Comparison of ENCODE assay signal across 10 mouse cellular contexts in the genomic region with DNA sequence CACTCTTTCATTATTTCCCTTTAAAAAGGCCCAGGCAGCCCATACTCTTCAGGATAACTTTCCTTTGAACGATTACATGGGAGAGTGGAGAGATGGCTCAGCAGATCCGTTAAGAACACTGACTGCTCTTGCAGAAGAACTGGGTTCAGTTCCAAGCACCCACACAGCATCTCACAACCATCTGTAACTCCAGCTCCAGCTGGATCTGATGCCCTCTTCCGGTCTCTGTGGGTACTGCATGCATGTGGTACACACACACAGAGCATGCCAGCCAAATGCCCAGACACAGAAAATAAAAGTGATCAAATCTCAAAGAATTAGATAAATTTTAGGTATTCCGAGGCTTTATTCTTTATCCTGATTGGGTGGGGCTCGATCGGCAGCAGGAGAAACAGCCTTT.
DNase-seq lines count a peak whose midpoint lies in the region; ATAC-seq and TF ChIP-seq lines count a peak whose summit lies in the region.
"Had no signal": no experiment of that assay in that cellular context is flagged by ENCODE, and none has a peak within 500 bp of the region (broad histone marks: within the 10 kb centered on the region; RNA-seq: fewer than 3 reads in every experiment).

No protein-coding gene starts in this region.

- no peaks in the 10 kb centered on the region for H3K27me3 ChIP-seq in hindbrain, embryonic 14.5 days (ENCODE audit: control insufficient read depth, insufficient read depth, low read length)
- no peaks in the 10 kb centered on the region for H3K27me3 ChIP-seq in hindbrain, embryonic 12.5 days
- H3K27me3 ChIP-seq in liver, postnatal 0 days (ENCODE audit: insufficient read depth, low read length), result no peaks in the 10 kb centered on the region
- H3K27me3 ChIP-seq: heart, embryonic 12.5 days; midbrain, embryonic 13.5 days had no signal

- no peak overlapping the region for H3K4me3 ChIP-seq in hindbrain, embryonic 14.5 days (replicated peaks; ENCODE audit: low read length)
- no peak overlapping the region for H3K4me3 ChIP-seq in hindbrain, embryonic 12.5 days
- H3K4me3 ChIP-seq in liver, postnatal 0 days (ENCODE audit: low read depth, low read length), result no peak overlapping the region
- H3K4me3 ChIP-seq in cortical plate, adult 2 months (ENCODE audit: insufficient read depth, low read length), result no peak overlapping the region
- H3K4me3 ChIP-seq: heart, embryonic 12.5 days; midbrain, embryonic 13.5 days had no signal

- H3K9ac ChIP-seq in hindbrain, embryonic 14.5 days, result no peak overlapping the region
- H3K9ac ChIP-seq in hindbrain, embryonic 12.5 days, result no peak overlapping the region
- H3K9ac ChIP-seq in liver, postnatal 0 days (replicated peaks), result no peak overlapping the region
- H3K9ac ChIP-seq: heart, embryonic 12.5 days; midbrain, embryonic 13.5 days had no signal

- DNase-seq in hindbrain, embryonic 14.5 days (ENCODE audit: low spot score), result no peak
- DNase-seq in liver, postnatal 0 days, result no peak
- DNase-seq in liver, result no peak
- DNase-seq in ES-CJ7 (ENCODE audit: low read depth, low spot score), result peak; percentile 64
- DNase-seq in c-Kit-positive CD71-positive TER-119-positive erythroid progenitor cells, embryonic 14.5 days (ENCODE audit: low spot score), result no peak
- DNase-seq in heart, adult 18-20 months, result no peak

- peaks cover 61% of the 10 kb centered on the region for H3K36me3 ChIP-seq in hindbrain, embryonic 14.5 days (replicated peaks; ENCODE audit: control insufficient read depth, insufficient read depth)
- H3K36me3 ChIP-seq in hindbrain, embryonic 12.5 days, result peaks cover 61% of the 10 kb centered on the region
- H3K36me3 ChIP-seq in liver, postnatal 0 days (replicated peaks; ENCODE audit: insufficient read depth, low read length), result peaks cover 34% of the 10 kb centered on the region

- TF ChIP-seq POLR2A in cortical plate, adult 2 months (IDR thresholded peaks at IDR 0.05; ENCODE audit: extremely low read depth, insufficient read depth, low read length), result no peak

- peak overlapping the region; percentile 58; the same call in 1 of the 2 replicates for H3K27ac ChIP-seq in hindbrain, embryonic 14.5 days
- no peak overlapping the region for H3K27ac ChIP-seq in hindbrain, embryonic 12.5 days
- H3K27ac ChIP-seq in liver, postnatal 0 days (ENCODE audit: low read depth), result no peak overlapping the region
- no peak overlapping the region for H3K27ac ChIP-seq in cortical plate, adult 2 months (ENCODE audit: insufficient read depth, low read length)

- no peak overlapping the region for H3K4me2 ChIP-seq in hindbrain, embryonic 14.5 days (replicated peaks)
- no peak overlapping the region for H3K4me2 ChIP-seq in hindbrain, embryonic 12.5 days (replicated peaks)
- H3K4me2 ChIP-seq in liver, postnatal 0 days (ENCODE audit: low read depth, low read length), result no peak overlapping the region
- H3K4me2 ChIP-seq: heart, embryonic 12.5 days; midbrain, embryonic 13.5 days had no signal

- TF ChIP-seq CTCF in liver, postnatal 0 days (IDR thresholded peaks at IDR 0.05; ENCODE audit: low read depth), result peak; percentile 32
- TF ChIP-seq CTCF in cortical plate, adult 2 months (IDR thresholded peaks at IDR 0.05; ENCODE audit: extremely low read depth, insufficient read depth, low read length), result 0 out of 2 replicates have a peak, but pooled peaks have one; percentile 10

- no peaks in the 10 kb centered on the region for H3K9me3 ChIP-seq in hindbrain, embryonic 14.5 days (ENCODE audit: control insufficient read depth, low read length)
- H3K9me3 ChIP-seq in hindbrain, embryonic 12.5 days (replicated peaks), result no peaks in the 10 kb centered on the region
- no peaks in the 10 kb centered on the region for H3K9me3 ChIP-seq in liver, postnatal 0 days (ENCODE audit: low read length)
- H3K9me3 ChIP-seq: heart, embryonic 12.5 days; midbrain, embryonic 13.5 days had no signal

- no peak for TF ChIP-seq EP300 in liver, postnatal 0 days (IDR thresholded peaks at IDR 0.05; ENCODE audit: low read depth)

- WGBS in hindbrain, embryonic 14.5 days, result 93% methylated on average over 6 of the region's 6 CpGs
- WGBS in hindbrain, embryonic 12.5 days, result 90% methylated on average over 6 of the region's 6 CpGs
- 80% methylated on average over 6 of the region's 6 CpGs for WGBS in liver, postnatal 0 days (ENCODE audit: insufficient replicate concordance)

- 0 out of 2 replicates have a peak, but pooled peaks cover 4% of the 10 kb centered on the region for H3K4me1 ChIP-seq in hindbrain, embryonic 14.5 days (replicated peaks; ENCODE audit: control insufficient read depth, insufficient read depth, low read length)
- H3K4me1 ChIP-seq in hindbrain, embryonic 12.5 days, result 0 out of 2 replicates have a peak, but pooled peaks cover 3% of the 10 kb centered on the region
- H3K4me1 ChIP-seq in liver, postnatal 0 days (ENCODE audit: insufficient read depth), result no peaks in the 10 kb centered on the region
- no peaks in the 10 kb centered on the region for H3K4me1 ChIP-seq in cortical plate, adult 2 months (ENCODE audit: control insufficient read depth, insufficient read depth, low read length)
- H3K4me1 ChIP-seq: heart, embryonic 12.5 days had no signal

- no peak for ATAC-seq in hindbrain, embryonic 14.5 days (ENCODE audit: low FRiP score)
- ATAC-seq in hindbrain, embryonic 12.5 days (ENCODE audit: low FRiP score), result no peak
- ATAC-seq in liver, postnatal 0 days, result no peak
